Mouse (Mus musculus): ENCODE data around the gene Krt33b. TPM values are rescaled to one million over a fixed set of nuclear protein-coding genes. Genes with fewer than 3 reads are reported as not detected.
A peak's percentile ranks its signal among the peaks of the same experiment; 100 is the strongest.

The Krt33b gene
- polyA plus RNA-seq, 1 experiment from 2014 or later = 0.40 TPM

DNA sequence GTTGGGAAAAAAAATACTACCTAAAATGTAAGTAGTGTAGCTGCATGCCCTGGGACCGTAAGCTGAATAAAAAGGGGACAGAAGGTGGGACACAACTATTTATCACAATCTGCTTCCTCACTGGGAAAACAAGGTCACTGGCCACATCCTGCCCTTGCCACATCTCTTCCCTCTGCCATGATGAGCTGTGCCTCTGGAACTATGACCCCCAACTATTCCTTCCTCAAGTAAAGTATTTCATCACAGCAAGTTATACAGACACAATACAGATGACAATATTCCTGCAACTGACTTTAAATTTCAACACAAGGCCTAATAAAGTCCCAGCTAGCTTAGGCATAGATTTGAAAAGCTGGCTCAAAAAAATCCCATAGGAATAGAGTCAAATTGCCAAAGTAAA, 10.2 kb downstream of the Krt33b start:
- 93% methylated on average over 1 of the region's 1 CpGs for WGBS
- no peak overlapping the region for H3K27ac ChIP-seq
- no peak for ATAC-seq (ENCODE audit: insufficient number of reproducible peaks, insufficient read depth, low FRiP score, low TSS enrichment)

DNA sequence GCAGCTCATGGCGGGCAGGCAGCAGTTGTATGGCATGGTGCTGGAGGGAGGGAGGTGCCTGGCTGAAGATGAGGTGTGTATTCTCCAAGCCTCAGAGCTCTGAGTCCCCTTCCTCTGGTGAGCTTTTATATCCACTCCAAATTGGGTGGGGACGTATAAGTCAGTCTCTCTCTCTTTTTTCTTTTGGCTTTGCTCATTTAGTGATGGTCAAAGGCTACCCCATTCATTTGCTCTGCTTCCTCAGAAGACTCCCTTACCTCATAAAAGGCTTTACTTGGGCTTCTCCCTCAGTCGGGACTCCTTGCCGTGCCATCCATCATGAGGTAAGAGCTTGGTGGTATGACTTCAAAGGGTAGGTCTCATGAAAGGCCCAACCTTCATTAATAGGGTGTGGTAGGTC, 13.6 kb downstream of the Krt33b start, which contains the start of gene Krt33a:
Gene Krt33a (minus strand): TSS at position 101 of the 400 bp plus-strand sequence.
- Histone ChIP-seq H3K4me1 (no peaks in the 10 kb centered on the region), H3K27ac (no peak within 1 kb of the TSS), H3K4me3 (no peak within 1 kb of the TSS), H3K9me3 (no peaks in the 10 kb centered on the region), H3K4me2 (replicated peaks) (no peak within 1 kb of the TSS), H3K36me3 (no peaks in the 10 kb centered on the region), H3K9ac (no peak within 1 kb of the TSS), H3K27me3 (no peaks in the 10 kb centered on the region)
- WGBS = 90% methylated on average over 4 of the region's 4 CpGs
- no peak for ATAC-seq (ENCODE audit: insufficient number of reproducible peaks, insufficient read depth, low FRiP score, low TSS enrichment)

More for the DNA sequence above, 10.2 kb downstream of the Krt33b start:
- Histone ChIP-seq H3K4me2 (replicated peaks) (no peak overlapping the region), H3K4me3 (no peak overlapping the region), H3K4me1 (no peaks in the 10 kb centered on the region), H3K9me3 (no peaks in the 10 kb centered on the region), H3K36me3 (no peaks in the 10 kb centered on the region), H3K27me3 (no peaks in the 10 kb centered on the region), H3K9ac (no peak overlapping the region)

DNA sequence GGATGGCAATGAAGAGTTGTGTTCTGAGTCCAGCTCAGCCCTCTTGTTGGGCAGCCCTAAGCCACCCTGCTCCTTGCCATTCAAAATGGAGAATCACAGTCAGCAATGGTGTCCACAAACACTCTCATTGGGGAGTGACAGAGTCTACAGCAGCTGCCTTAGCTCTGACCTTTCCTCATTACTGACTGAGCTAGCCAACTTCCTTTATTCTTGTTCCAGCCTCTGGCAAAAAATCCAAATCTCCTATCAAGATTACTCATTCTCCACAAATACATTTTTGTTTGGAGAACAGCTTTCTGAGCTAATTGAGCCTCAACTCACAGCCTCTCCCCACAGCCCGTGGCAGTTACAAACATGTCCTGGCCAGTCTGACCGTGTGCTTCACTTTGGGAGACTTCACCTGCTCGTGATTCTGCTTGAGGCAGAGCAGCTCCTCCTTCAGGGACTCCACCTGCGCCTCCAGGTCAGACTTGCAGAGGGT, 15.9 kb downstream of the Krt33b start:
- H3K4me3 ChIP-seq = no peak overlapping the region
- H3K9me3 ChIP-seq = no peaks in the 10 kb centered on the region
- H3K9ac ChIP-seq = no peak overlapping the region
- H3K4me1 ChIP-seq = no peaks in the 10 kb centered on the region
- H3K27ac ChIP-seq = no peak overlapping the region
- no peaks in the 10 kb centered on the region for H3K27me3 ChIP-seq
- H3K4me2 ChIP-seq (replicated peaks) = no peak overlapping the region
- H3K36me3 ChIP-seq = no peaks in the 10 kb centered on the region
- ATAC-seq (ENCODE audit: insufficient number of reproducible peaks, insufficient read depth, low FRiP score, low TSS enrichment) = no peak
- 73% methylated on average over 4 of the region's 4 CpGs for WGBS

DNA sequence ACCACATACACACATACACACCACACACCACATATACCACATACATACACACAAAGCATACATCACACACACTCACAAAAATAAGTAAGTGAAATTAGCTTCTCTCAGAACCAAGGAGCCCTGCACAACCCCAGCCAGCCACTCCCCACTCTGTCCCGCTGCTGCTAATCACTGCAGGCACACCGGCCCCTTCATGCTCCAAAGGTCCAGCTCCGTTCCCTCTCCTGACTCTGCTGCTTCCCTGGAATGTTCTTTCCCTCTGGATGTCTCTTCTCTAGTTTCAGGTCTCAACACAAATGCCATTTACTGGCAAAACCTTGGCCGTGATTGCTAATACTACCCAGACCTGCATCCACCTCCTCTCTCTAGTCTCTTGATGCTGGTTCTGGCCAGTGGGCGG, 19.0 kb downstream of the Krt33b start:
- H3K4me3 ChIP-seq = no peak overlapping the region
- H3K9ac ChIP-seq = no peak overlapping the region
- ATAC-seq (ENCODE audit: insufficient number of reproducible peaks, insufficient read depth, low FRiP score, low TSS enrichment) = no peak
- H3K36me3 ChIP-seq = no peaks in the 10 kb centered on the region
- H3K4me1 ChIP-seq = no peaks in the 10 kb centered on the region
- no peaks in the 10 kb centered on the region for H3K9me3 ChIP-seq
- 78% methylated on average over 5 of the region's 5 CpGs for WGBS
- no peak overlapping the region for H3K27ac ChIP-seq
- H3K27me3 ChIP-seq = no peaks in the 10 kb centered on the region
- no peak overlapping the region for H3K4me2 ChIP-seq (replicated peaks)

DNA sequence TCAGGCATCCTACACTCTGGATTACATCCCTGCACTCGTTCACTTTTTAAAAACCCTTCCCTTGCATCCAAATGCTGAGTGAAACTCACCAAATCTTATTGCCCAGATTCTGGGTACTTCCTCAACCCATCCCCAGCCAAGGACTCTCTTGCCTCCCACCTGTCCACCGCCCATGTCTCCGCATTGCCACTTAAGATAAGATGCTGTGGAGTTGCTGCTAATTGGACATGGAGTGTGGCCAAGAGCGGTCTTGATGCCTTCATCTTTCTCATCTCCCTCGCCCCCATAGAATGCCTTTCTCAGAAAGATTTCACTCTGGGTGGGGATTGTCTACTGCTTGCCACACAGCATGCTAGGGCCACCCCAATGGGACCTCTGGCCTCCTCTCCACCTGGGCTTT, 21.3 kb downstream of the Krt33b start:
- Histone ChIP-seq H3K4me3 (no peak overlapping the region), H3K9ac (no peak overlapping the region), H3K36me3 (no peaks in the 10 kb centered on the region), H3K4me1 (no peaks in the 10 kb centered on the region), H3K9me3 (no peaks in the 10 kb centered on the region), H3K27me3 (no peaks in the 10 kb centered on the region), H3K27ac (no peak overlapping the region), H3K4me2 (replicated peaks) (no peak overlapping the region)
- 88% methylated on average over 5 of the region's 5 CpGs for WGBS
- ATAC-seq (ENCODE audit: insufficient number of reproducible peaks, insufficient read depth, low FRiP score, low TSS enrichment) = no peak

DNA sequence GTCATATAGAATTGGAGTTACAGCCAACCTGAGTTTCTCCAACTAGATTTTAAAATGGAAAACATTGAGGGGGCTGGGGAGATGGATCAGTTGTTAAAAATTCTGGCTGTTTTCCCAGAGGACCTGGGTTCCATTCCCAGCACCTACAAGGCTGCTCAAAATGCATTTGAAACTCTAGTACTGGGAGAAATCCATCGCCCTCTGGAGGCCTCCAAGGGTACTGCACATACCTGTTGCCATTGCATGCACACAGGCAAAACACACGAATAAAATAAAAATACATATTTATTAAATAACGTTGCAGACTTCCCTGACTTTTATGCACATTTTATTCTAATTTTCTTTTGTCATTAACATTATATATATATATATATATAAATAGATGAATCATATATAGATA, 23.0 kb downstream of the Krt33b start:
- H3K27me3 ChIP-seq = no peaks in the 10 kb centered on the region
- H3K4me3 ChIP-seq = no peak overlapping the region
- H3K4me1 ChIP-seq = no peaks in the 10 kb centered on the region
- no peaks in the 10 kb centered on the region for H3K9me3 ChIP-seq
- ATAC-seq (ENCODE audit: insufficient number of reproducible peaks, insufficient read depth, low FRiP score, low TSS enrichment) = no peak
- H3K27ac ChIP-seq = no peak overlapping the region
- no peak overlapping the region for H3K4me2 ChIP-seq (replicated peaks)
- no peaks in the 10 kb centered on the region for H3K36me3 ChIP-seq
- 53% methylated on average over 3 of the region's 3 CpGs for WGBS
- no peak overlapping the region for H3K9ac ChIP-seq

DNA sequence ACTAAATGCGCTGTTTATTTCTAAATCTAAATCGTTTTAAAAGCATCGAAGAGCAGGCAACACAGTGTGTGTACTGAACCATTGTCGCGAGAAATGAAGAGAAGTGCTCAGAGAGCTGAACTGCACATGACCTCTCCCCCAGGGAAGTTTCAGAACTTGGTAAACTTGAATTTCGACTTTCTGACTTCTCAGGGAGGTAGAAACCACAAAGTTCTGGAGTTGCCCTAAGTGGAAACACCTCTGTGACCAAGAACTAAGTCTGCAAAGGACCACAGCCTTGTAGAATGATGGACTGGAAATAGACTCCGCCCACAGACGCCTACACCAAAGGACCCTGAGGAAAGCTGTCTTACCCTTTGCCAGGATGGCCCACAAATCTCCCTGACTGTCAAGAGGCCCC, 23.8 kb downstream of the Krt33b start:
- H3K4me3 ChIP-seq = no peak overlapping the region
- 81% methylated on average over 8 of the region's 8 CpGs for WGBS
- H3K9me3 ChIP-seq = no peaks in the 10 kb centered on the region
- no peak for ATAC-seq (ENCODE audit: insufficient number of reproducible peaks, insufficient read depth, low FRiP score, low TSS enrichment)
- no peak overlapping the region for H3K9ac ChIP-seq
- no peaks in the 10 kb centered on the region for H3K4me1 ChIP-seq
- H3K27me3 ChIP-seq = no peaks in the 10 kb centered on the region
- H3K36me3 ChIP-seq = no peaks in the 10 kb centered on the region
- H3K27ac ChIP-seq = no peak overlapping the region
- H3K4me2 ChIP-seq (replicated peaks) = no peak overlapping the region

DNA sequence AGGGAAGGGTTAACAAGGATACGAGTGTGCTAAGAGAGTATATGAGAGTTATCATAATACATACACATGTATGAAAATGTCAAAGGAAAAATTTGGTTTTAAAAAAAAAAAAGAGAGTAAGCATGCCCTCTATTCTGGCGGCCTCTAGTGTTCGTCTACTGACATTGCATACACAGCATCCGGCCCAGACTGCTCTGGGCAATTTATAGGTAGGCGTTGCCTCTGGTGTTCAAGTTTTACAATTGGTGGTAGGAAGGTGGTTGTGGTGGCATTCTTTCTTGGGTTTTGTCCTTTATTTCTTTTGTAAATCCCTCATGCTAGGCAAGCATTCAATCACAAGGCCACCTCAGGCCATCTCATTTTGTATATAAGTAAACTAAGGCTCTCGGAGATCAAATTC, 24.8 kb downstream of the Krt33b start:
- H3K9ac ChIP-seq = no peak overlapping the region
- H3K9me3 ChIP-seq = no peaks in the 10 kb centered on the region
- ATAC-seq (ENCODE audit: insufficient number of reproducible peaks, insufficient read depth, low FRiP score, low TSS enrichment) = no peak
- H3K36me3 ChIP-seq = no peaks in the 10 kb centered on the region
- no peak overlapping the region for H3K27ac ChIP-seq
- no peak overlapping the region for H3K4me3 ChIP-seq
- WGBS = 27% methylated on average over 6 of the region's 6 CpGs
- no peaks in the 10 kb centered on the region for H3K27me3 ChIP-seq
- no peak overlapping the region for H3K4me2 ChIP-seq (replicated peaks)
- no peaks in the 10 kb centered on the region for H3K4me1 ChIP-seq

DNA sequence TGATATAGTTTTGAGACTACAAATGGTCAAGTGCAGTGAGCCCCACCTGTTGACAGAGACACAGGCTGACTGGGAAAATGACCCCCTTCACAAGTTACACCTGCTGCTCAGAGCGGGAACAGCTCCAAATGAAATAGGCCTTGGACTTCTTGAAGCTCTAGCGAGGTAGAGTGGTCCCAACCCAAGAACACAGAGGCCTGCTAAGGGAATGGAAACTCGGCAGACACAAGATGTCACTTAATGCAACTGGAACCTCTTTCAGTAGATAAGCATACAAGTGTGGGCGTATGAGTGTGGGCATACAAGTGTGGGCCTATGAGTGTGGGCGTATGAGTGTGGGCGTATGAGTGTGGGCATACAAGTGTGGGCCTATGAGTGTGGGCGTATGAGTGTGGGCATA, 30.6 kb downstream of the Krt33b start:
- Histone ChIP-seq H3K36me3 (no peaks in the 10 kb centered on the region), H3K27ac (no peak overlapping the region), H3K4me2 (replicated peaks) (no peak overlapping the region), H3K9me3 (no peaks in the 10 kb centered on the region), H3K4me1 (no peaks in the 10 kb centered on the region), H3K27me3 (peaks cover 10% of the 10 kb centered on the region; the same call in 1 of the 2 replicates), H3K9ac (no peak overlapping the region), H3K4me3 (no peak overlapping the region)
- ATAC-seq (ENCODE audit: insufficient number of reproducible peaks, insufficient read depth, low FRiP score, low TSS enrichment) = no peak
- 88% methylated on average over 7 of the region's 7 CpGs for WGBS

DNA sequence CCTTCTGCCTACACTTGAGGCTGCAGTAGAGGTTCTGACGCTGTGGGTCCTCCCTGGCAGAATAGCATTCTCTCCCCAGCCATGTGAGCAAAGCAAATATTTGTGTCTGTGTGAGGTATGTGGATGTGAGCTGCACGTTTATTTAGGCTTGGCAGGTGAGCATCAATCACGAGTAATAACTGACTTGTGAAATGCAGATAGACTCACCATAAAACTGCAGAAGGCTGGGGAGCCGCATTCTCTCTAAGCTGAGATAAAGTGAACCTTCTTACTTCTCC, 35.3 kb downstream of the Krt33b start:
- Histone ChIP-seq H3K4me3 (no peak overlapping the region), H3K4me2 (replicated peaks) (no peak overlapping the region), H3K9me3 (no peaks in the 10 kb centered on the region), H3K27me3 (peaks cover 28% of the 10 kb centered on the region), H3K4me1 (no peaks in the 10 kb centered on the region), H3K27ac (no peak overlapping the region), H3K9ac (no peak overlapping the region), H3K36me3 (no peaks in the 10 kb centered on the region)
- WGBS = 67% methylated on average over 4 of the region's 4 CpGs
- no peak for ATAC-seq (ENCODE audit: insufficient number of reproducible peaks, insufficient read depth, low FRiP score, low TSS enrichment)

DNA sequence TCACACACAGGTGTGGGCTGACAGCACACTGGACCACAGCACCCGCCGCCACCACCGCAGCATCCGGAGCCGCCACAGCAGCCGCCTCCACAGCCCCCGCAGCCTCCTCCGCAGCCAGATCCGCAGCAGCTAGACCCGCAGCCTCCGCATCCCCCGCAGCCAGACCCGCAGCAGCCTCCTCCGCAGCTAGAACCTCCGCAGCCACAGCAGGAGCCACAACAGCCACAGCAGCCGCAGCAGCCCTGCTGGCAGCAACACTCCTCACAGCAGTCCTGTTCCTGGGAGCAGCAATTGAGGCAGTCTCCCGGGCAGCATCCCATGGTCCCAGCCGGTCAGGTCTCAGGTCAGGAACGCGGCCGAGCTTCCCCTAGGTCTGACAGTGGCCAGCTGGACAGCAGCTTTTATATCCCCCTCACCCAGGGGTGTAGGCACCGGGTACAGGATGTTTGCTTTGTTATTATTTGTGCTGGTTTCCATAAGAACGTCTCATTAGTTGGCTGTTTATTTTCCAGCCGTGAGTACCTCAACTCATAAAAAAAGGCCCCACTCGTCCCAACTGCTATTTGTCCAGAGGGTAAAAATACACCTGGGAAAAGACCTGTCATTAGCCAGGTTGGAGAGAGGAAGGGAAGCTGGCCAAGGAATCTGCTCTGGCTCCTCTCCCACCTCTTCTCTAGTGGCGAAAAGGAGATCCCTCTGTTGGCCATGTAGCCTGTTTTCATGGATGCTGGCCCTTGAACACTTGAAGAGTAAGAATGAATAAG, 35.9 kb downstream of the Krt33b start, which contains the start of gene Krtap17-1:
Gene Krtap17-1 (minus strand): TSS at position 375 of the 764 bp plus-strand sequence.
- Histone ChIP-seq H3K27me3 (peaks cover 28% of the 10 kb centered on the region), H3K4me1 (no peaks in the 10 kb centered on the region), H3K9ac (no peak within 1 kb of the TSS), H3K4me3 (no peak within 1 kb of the TSS), H3K36me3 (no peaks in the 10 kb centered on the region), H3K4me2 (replicated peaks) (0 out of 2 replicates have a peak within 1 kb of the TSS, but pooled peaks have one; percentile 5), H3K9me3 (no peaks in the 10 kb centered on the region), H3K27ac (no peak within 1 kb of the TSS)
- 26% methylated on average over 26 of the region's 26 CpGs for WGBS
- no peak for ATAC-seq (ENCODE audit: insufficient number of reproducible peaks, insufficient read depth, low FRiP score, low TSS enrichment)

DNA sequence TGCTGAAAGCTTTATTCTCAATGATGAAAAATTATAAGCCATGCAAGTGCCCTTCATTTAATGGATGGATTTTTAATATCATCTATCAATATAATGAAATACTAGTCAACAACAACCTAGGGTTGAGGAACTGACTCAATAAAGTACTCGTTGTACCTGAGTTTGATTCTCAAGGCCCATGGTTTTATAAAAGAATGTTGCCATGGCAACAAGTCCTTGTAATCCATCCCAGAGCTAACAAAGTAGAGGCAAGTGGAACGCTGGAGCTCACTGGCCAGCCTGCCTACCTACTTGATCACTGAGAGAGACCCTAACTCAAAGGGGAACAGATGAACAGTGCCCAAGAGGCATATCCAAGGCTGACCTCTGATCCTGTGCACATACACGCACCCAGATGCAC, 39.1 kb downstream of the Krt33b start:
- peaks cover 28% of the 10 kb centered on the region for H3K27me3 ChIP-seq
- no peak overlapping the region for H3K9ac ChIP-seq
- H3K4me3 ChIP-seq = no peak overlapping the region
- 82% methylated on average over 3 of the region's 3 CpGs for WGBS
- no peak overlapping the region for H3K27ac ChIP-seq
- H3K4me2 ChIP-seq (replicated peaks) = no peak overlapping the region
- no peak for ATAC-seq (ENCODE audit: insufficient number of reproducible peaks, insufficient read depth, low FRiP score, low TSS enrichment)
- no peaks in the 10 kb centered on the region for H3K4me1 ChIP-seq
- no peaks in the 10 kb centered on the region for H3K36me3 ChIP-seq
- no peaks in the 10 kb centered on the region for H3K9me3 ChIP-seq

Measured in embryonic facial prominence, embryonic 12.5 days (tissue).